Mouse (Mus musculus) midbrain, postnatal 0 days (tissue): ENCODE data around the gene Hoxc4. TPM values are rescaled to one million over a fixed set of nuclear protein-coding genes. Genes with fewer than 3 reads are reported as not detected.

ENCODE experiments used
- ATAC-seq: fragments of 200-750 bp; cut with Nextera tagmentation; 2 replicates; pipeline ENCODE4 v1.8.0; 2017; ENCODE audit warnings: moderate number of reproducible peaks, mild to moderate bottlenecking, moderate TSS enrichment, moderate library complexity; ENCODE audit not compliant: low FRiP score
- DNase-seq: peaks from one replicate; pipeline ENCODE4 v3.0.0-alpha.2; 2015; ENCODE audit warnings: low spot score
- H3K27ac ChIP-seq: fragments of 300-500 bp; sonication (generic); 2 replicates; pipeline ENCODE4 v1.5.1; 2014; ENCODE audit warnings: low read depth, mild to moderate bottlenecking, low read length, mixed read lengths
- H3K27me3 ChIP-seq: fragments of 300-500 bp; sonication (generic); 2 replicates; pipeline ENCODE4 v1.6.1; 2014; ENCODE audit warnings: low read length, control low read depth, mixed read lengths; ENCODE audit not compliant: insufficient read depth
- H3K36me3 ChIP-seq: fragments of 300-500 bp; sonication (generic); 2 replicates; pipeline ENCODE4 v1.6.1; 2014; ENCODE audit warnings: low read length, control low read depth, mixed read lengths; ENCODE audit not compliant: insufficient read depth
- H3K4me1 ChIP-seq: fragments of 300-500 bp; sonication (generic); 2 replicates; pipeline ENCODE4 v1.6.1; 2014; ENCODE audit warnings: mild to moderate bottlenecking, control low read depth, antibody characterized with exemption, low read length, mixed read lengths; ENCODE audit not compliant: insufficient read depth
- H3K4me2 ChIP-seq: fragments of 300-500 bp; sonication (generic); 2 replicates; pipeline ENCODE4 v1.6.1; 2014; ENCODE audit warnings: low read depth, mild to moderate bottlenecking, low read length, mixed read lengths; ENCODE audit not compliant: poor library complexity, severe bottlenecking
- H3K4me3 ChIP-seq: fragments of 300-500 bp; sonication (generic); 2 replicates; pipeline ENCODE4 v1.5.1; 2014; ENCODE audit warnings: low read depth, mild to moderate bottlenecking, low read length, moderate library complexity
- H3K9ac ChIP-seq: fragments of 300-500 bp; sonication (generic); replicated peaks from 2 replicates; pipeline ENCODE4 v1.6.1; 2014; ENCODE audit warnings: mild to moderate bottlenecking, low read length, moderate library complexity, mixed read lengths; ENCODE audit not compliant: poor library complexity, severe bottlenecking
- H3K9me3 ChIP-seq: fragments of 300-500 bp; sonication (generic); 2 replicates; pipeline ENCODE4 v1.6.1; 2016; ENCODE audit warnings: low read length, control low read depth
- CTCF ChIP-seq: IDR thresholded peaks from 2 replicates; pipeline ENCODE4 v1.5.1; 2016; ENCODE audit warnings: antibody characterized with exemption, mild to moderate bottlenecking
- whole genome bisulfite sequencing: fragments of 180-500 bp; shearing (Covaris S2); extraction: QIAGEN DNeasy Blood & Tissue Kit; methylation state at CpG from one replicate; pipeline ENCODE4 v1.1.7; 2014; 5-methylcytosine and 5-hydroxymethylcytosine counted together
- polyA plus RNA-seq: library from polyadenylated mRNA; unstranded; fragments of >200 nt; fragmentation: Nextera tagmentation; extraction: Ambion mirVana; gene quantifications from 2 replicates; pipeline ENCODE4 v1.2.1, GENCODE M21; 2015
- total RNA-seq: library from RNA; depleted of rRNA; stranded (reverse); fragments of >200 nt; gene quantifications from 2 replicates; pipeline ENCODE4 v1.2.3, GENCODE M21; 2014

The Hoxc4 gene
- total and polyA plus RNA-seq, 2 experiments from 2014 or later: 2.2 TPM; not detected in 1

DNA sequence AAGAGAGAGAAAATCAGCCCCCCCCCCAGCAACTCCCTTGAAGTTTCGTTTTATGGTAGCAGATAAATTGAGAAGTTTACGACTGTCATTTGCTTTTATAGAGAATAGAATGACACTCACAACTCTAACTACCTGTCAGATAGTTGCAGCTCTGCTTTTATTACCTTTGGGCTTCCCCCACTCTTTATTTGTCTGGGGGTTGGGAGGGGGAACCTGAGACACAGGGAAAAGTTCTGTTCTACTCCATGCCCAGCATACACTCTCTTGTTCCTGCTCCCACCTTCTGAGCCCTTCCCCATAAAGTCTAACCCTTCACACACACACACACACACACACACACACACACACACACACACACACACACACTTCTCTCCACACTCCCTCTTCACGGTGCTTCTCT is 25.9 kb upstream of the Hoxc4 start:
- H3K27me3 ChIP-seq: peaks cover 93% of the 10 kb centered on the region
- no peak for DNase-seq
- H3K27ac ChIP-seq: no peak overlapping the region
- H3K9ac ChIP-seq: no peak overlapping the region
- 0% methylated on average over 3 of the region's 3 CpGs for WGBS
- H3K4me3 ChIP-seq: no peak overlapping the region
- no peak overlapping the region for H3K4me2 ChIP-seq
- no peaks in the 10 kb centered on the region for H3K36me3 ChIP-seq
- no peak for ATAC-seq
- H3K4me1 ChIP-seq: no peaks in the 10 kb centered on the region
- no peak for TF ChIP-seq CTCF
- H3K9me3 ChIP-seq: no peaks in the 10 kb centered on the region

DNA sequence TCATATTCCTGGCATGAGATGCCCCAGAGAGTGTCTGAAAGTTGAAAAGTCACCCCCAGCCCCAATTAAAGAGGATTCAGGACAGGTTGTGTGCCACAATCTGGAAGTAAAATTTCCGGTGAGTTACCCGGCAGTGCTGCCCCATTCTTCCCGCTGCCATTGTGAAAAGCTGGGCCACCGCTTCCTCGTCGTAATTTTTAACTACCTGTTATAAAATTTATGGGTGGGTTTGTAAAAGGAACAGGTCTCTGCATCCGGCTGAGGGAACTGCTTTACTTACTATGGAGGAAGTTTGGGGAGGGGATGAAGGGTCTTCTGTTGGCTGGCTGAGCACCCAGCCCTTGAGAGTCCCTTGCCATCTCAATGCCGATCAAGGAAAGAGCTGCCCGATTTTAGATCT is 22.2 kb upstream of the Hoxc4 start:
- Histone ChIP-seq H3K4me1 (0 out of 2 replicates have a peak, but pooled peaks cover 3% of the 10 kb centered on the region), H3K27me3 (peaks cover 95% of the 10 kb centered on the region), H3K9me3 (no peaks in the 10 kb centered on the region), H3K36me3 (no peaks in the 10 kb centered on the region), H3K27ac (no peak overlapping the region), H3K4me2 (no peak overlapping the region), H3K9ac (no peak overlapping the region), H3K4me3 (no peak overlapping the region)
- TF ChIP-seq CTCF: no peak
- DNase-seq (no peak), ATAC-seq (no peak)
- 3% methylated on average over 9 of the region's 9 CpGs for WGBS

DNA sequence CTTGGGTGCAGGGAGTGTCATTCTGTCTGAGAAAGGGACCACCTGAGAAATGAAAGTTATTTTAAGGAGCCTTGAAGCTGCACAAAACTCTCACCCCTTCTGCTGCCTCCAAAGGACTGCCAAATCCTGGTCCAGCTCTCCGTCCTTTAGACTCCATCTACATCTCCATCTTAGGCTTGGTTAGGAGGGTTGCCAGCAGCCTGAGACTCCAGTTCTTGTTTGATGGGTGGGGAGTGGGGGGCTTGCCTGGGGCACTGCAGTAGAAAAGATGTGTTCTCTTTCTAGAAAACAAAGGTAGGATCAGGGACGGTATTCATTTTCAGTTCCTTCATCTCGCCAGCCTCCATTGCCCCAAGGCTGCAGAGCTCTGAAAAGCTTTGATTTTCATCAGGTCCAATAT is 21.3 kb upstream of the Hoxc4 start:
- 0 out of 2 replicates have a peak, but pooled peaks cover 3% of the 10 kb centered on the region for H3K4me1 ChIP-seq
- DNase-seq (no peak), ATAC-seq (no peak)
- peaks cover 95% of the 10 kb centered on the region for H3K27me3 ChIP-seq
- H3K27ac ChIP-seq: no peak overlapping the region
- no peak overlapping the region for H3K4me3 ChIP-seq
- H3K36me3 ChIP-seq: no peaks in the 10 kb centered on the region
- H3K4me2 ChIP-seq: no peak overlapping the region
- H3K9ac ChIP-seq: no peak overlapping the region
- H3K9me3 ChIP-seq: no peaks in the 10 kb centered on the region
- TF ChIP-seq CTCF: no peak
- WGBS: 1% methylated on average over 3 of the region's 3 CpGs

DNA sequence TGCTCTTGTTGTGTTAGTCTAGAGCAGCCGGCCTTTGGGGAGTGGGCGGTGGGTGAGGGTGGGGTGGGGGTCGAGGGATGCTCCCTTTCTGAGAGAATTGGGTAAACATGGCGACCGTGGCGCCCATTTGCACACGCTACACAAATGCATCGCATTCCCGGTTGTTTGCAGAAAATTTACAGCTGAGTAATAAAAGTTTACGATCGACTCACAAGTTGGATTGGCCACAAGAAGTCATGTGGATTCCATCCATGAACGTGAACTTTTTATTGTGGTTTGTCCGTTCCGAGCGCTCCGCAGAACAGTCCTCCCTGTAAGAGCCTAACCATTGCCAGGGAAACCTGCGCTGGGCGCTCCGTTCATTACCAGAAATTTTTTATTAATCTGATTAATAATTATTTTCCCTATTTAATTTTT is 20.8 kb upstream of the Hoxc4 start, which contains the start of gene Hoxc6:
Hoxc6 (plus strand) TSS at position 319 of the 417 bp plus-strand sequence.
- no peak for ATAC-seq
- H3K27ac ChIP-seq: no peak within 1 kb of the TSS
- peak within 1 kb of the TSS; percentile 30; the same call in 1 of the 2 replicates for H3K4me3 ChIP-seq
- no peak within 1 kb of the TSS for H3K9ac ChIP-seq
- peak within 1 kb of the TSS; percentile 49 for H3K4me2 ChIP-seq
- no peaks in the 10 kb centered on the region for H3K9me3 ChIP-seq
- peaks cover 95% of the 10 kb centered on the region for H3K27me3 ChIP-seq
- no peak for TF ChIP-seq CTCF
- H3K36me3 ChIP-seq: no peaks in the 10 kb centered on the region
- 0 out of 2 replicates have a peak, but pooled peaks cover 3% of the 10 kb centered on the region for H3K4me1 ChIP-seq
- DNase-seq: no peak
- 2% methylated on average over 19 of the region's 19 CpGs for WGBS

DNA sequence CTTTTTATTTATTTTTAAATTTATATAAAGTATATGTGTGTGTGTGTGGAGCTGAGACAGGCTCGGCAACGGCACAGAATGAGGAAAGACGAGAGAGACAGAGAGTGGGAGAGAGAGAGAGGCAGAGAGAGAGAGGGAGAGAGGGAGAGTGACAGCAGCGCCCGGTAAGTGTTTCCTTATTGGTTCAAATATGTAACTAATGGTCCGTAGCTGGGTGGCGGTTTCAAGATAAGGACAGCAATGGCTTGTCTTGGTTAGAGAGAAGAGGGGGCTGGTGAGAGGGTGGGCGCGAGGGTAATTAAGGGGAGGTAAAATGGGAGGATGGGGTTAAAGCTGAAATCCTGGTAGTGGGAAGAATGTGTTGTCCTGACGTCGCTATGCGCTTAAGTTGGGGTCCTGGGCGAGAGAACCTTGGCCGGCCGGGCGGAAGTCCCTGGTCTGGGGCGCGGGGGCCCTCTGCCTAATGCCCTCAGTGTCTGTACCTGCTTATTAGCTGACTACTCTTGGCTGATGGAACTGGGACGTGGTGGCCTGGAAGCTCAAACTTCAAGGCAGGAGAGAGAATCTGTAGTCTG is 20.0 kb upstream of the Hoxc4 start:
- ATAC-seq (no peak), DNase-seq (no peak)
- 1% methylated on average over 19 of the region's 19 CpGs for WGBS
- H3K27me3 ChIP-seq: peaks cover 97% of the 10 kb centered on the region
- no peaks in the 10 kb centered on the region for H3K36me3 ChIP-seq
- H3K9me3 ChIP-seq: no peaks in the 10 kb centered on the region
- TF ChIP-seq CTCF: no peak
- H3K4me1 ChIP-seq: 0 out of 2 replicates have a peak, but pooled peaks cover 3% of the 10 kb centered on the region
- peak overlapping the region; percentile 49 for H3K4me2 ChIP-seq
- H3K4me3 ChIP-seq: peak overlapping the region; percentile 30; the same call in 1 of the 2 replicates
- no peak overlapping the region for H3K9ac ChIP-seq
- no peak overlapping the region for H3K27ac ChIP-seq

DNA sequence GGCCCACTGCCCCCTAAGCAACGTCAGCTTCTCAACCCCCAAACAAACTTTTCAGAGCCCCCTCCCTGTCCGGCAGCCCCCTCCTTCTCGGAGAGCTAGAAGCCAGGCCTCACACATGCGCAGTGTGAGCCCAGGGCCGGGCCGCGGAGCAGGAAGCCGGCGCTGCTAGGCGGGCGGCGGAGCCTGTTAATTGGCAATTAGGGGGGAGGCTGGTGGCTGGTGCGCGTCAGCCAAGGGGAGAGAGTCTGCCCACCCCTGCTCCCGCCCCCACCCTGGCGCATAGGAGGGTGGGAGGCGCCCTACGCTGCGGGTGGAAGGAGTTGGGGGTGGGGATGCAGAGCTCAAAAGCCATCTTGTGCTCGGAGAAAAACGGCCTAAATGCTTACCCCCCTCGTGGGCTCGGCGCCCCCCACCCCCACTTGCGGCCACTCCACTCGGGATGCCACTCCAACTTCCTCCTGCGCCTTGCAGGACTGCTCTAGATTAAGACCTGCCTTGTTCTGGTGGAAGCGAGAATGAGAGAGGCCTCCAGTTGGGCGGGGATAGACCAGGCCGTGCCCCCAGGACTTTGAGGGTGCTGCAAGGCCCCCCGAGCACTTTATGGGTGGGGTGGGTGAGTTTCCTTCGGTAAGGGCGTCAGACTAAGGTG is 19.4 kb upstream of the Hoxc4 start:
- Histone ChIP-seq H3K36me3 (no peaks in the 10 kb centered on the region), H3K27ac (no peak overlapping the region), H3K4me3 (peak overlapping the region; percentile 30), H3K9ac (no peak overlapping the region), H3K4me2 (peak overlapping the region; percentile 49), H3K4me1 (0 out of 2 replicates have a peak, but pooled peaks cover 3% of the 10 kb centered on the region), H3K27me3 (peaks cover 99% of the 10 kb centered on the region), H3K9me3 (no peaks in the 10 kb centered on the region)
- no peak for TF ChIP-seq CTCF
- ATAC-seq (0 out of 2 replicates have a peak, but pooled peaks have one; percentile 13), DNase-seq (peak; percentile 28)
- WGBS: 0% methylated on average over 32 of the region's 33 CpGs
